Comparison of ENCODE assay signal across 29 mouse cellular contexts in genomic region chr15:68401726-68402125, GRCm38 (mm10).
A peak's percentile ranks its signal among the peaks of the same experiment; 100 is the strongest.
DNase-seq lines count a peak whose midpoint lies in the region; ATAC-seq and TF ChIP-seq lines count a peak whose summit lies in the region.
"Had no signal": no experiment of that assay in that cellular context is flagged by ENCODE, and none has a peak within 500 bp of the region (broad histone marks: within the 10 kb centered on the region; RNA-seq: fewer than 3 reads in every experiment).

No protein-coding gene starts in this region.

- no peaks in the 10 kb centered on the region for H3K36me3 ChIP-seq in heart, embryonic 15.5 days
- H3K36me3 ChIP-seq in lung, postnatal 0 days (ENCODE audit: insufficient read depth, low read length), result no peaks in the 10 kb centered on the region
- H3K36me3 ChIP-seq: G1E; hindbrain, embryonic 13.5 days; kidney, embryonic 15.5 days; limb, embryonic 12.5 days; liver, embryonic 15.5 days; midbrain, embryonic 10.5 days; midbrain, embryonic 15.5 days; neural tube, embryonic 12.5 days had no signal

- H3K4me1 ChIP-seq in heart, embryonic 15.5 days (replicated peaks), result peaks cover 6% of the 10 kb centered on the region
- H3K4me1 ChIP-seq in lung, postnatal 0 days (ENCODE audit: insufficient read depth, low read depth, low read length), result no peaks in the 10 kb centered on the region
- H3K4me1 ChIP-seq: hindbrain, embryonic 13.5 days; kidney, embryonic 15.5 days; limb, embryonic 12.5 days; liver, embryonic 15.5 days; midbrain, embryonic 10.5 days; midbrain, embryonic 15.5 days; neural tube, embryonic 12.5 days had no signal

- WGBS in heart, embryonic 15.5 days, result 33% methylated on average over 1 of the region's 1 CpGs
- WGBS in lung, postnatal 0 days, result 39% methylated on average over 1 of the region's 1 CpGs

- no peak overlapping the region for H3K4me3 ChIP-seq in heart, embryonic 15.5 days
- no peak overlapping the region for H3K4me3 ChIP-seq in lung, postnatal 0 days (ENCODE audit: low read depth, low read length)
- H3K4me3 ChIP-seq: heart, adult 2 months; hindbrain, embryonic 13.5 days; kidney, embryonic 15.5 days; limb, embryonic 12.5 days; liver, embryonic 15.5 days; midbrain, embryonic 10.5 days; midbrain, embryonic 15.5 days; neural tube, embryonic 12.5 days had no signal

- no peaks in the 10 kb centered on the region for H3K27me3 ChIP-seq in heart, embryonic 15.5 days
- no peaks in the 10 kb centered on the region for H3K27me3 ChIP-seq in lung, postnatal 0 days (replicated peaks; ENCODE audit: insufficient read depth, low read length)
- H3K27me3 ChIP-seq: hindbrain, embryonic 13.5 days; kidney, embryonic 15.5 days; limb, embryonic 12.5 days; liver, embryonic 15.5 days; midbrain, embryonic 15.5 days; neural tube, embryonic 12.5 days had no signal

- peak overlapping the region; percentile 65 for H3K27ac ChIP-seq in heart, embryonic 15.5 days
- no peak overlapping the region for H3K27ac ChIP-seq in lung, postnatal 0 days (ENCODE audit: low read length)
- H3K27ac ChIP-seq: heart, adult 2 months; hindbrain, embryonic 13.5 days; kidney, embryonic 15.5 days; limb, embryonic 12.5 days; liver, embryonic 15.5 days; midbrain, embryonic 10.5 days; midbrain, embryonic 15.5 days; neural tube, embryonic 12.5 days had no signal

- TF ChIP-seq EP300 in lung, postnatal 0 days (IDR thresholded peaks at IDR 0.05), result no peak

- no peak overlapping the region for H3K4me2 ChIP-seq in heart, embryonic 15.5 days
- no peak overlapping the region for H3K4me2 ChIP-seq in lung, postnatal 0 days (replicated peaks; ENCODE audit: low read depth, low read length)
- H3K4me2 ChIP-seq: hindbrain, embryonic 13.5 days; kidney, embryonic 15.5 days; limb, embryonic 12.5 days; liver, embryonic 15.5 days; midbrain, embryonic 15.5 days; neural tube, embryonic 12.5 days had no signal

- H3K9ac ChIP-seq in heart, embryonic 15.5 days, result no peak overlapping the region
- H3K9ac ChIP-seq in lung, postnatal 0 days (replicated peaks; ENCODE audit: low read depth), result no peak overlapping the region
- H3K9ac ChIP-seq: hindbrain, embryonic 13.5 days; kidney, embryonic 15.5 days; limb, embryonic 12.5 days; liver, embryonic 15.5 days; midbrain, embryonic 15.5 days; neural tube, embryonic 12.5 days had no signal

- no peak for DNase-seq in heart, postnatal 25 days (ENCODE audit: low spot score)
- peak; percentile 26 for DNase-seq in lung, postnatal 0 days (ENCODE audit: low spot score)
- no peak for DNase-seq in lung, postnatal 10 days
- peak; percentile 53 for DNase-seq in adipocyte (ENCODE audit: low spot score)
- no peak for DNase-seq in urinary bladder, adult 18-20 months (ENCODE audit: low spot score in 2 of 2)
- DNase-seq: adrenal gland, postnatal 25 days; cerebellum, adult 2 months; cerebellum, postnatal 14 days; heart, adult 2 months; heart, postnatal 4 days; kidney, adult 18-20 months; kidney, postnatal 25 days; lung, postnatal 14 days; right cerebral cortex, adult 18-20 months; spleen, adult 18-20 months; thymus, postnatal 14 days had no signal

- H3K9me3 ChIP-seq in heart, embryonic 15.5 days (replicated peaks), result no peaks in the 10 kb centered on the region
- no peaks in the 10 kb centered on the region for H3K9me3 ChIP-seq in lung, postnatal 0 days (ENCODE audit: low read length)
- H3K9me3 ChIP-seq: G1E; hindbrain, embryonic 13.5 days; kidney, embryonic 15.5 days; limb, embryonic 12.5 days; liver, embryonic 15.5 days; midbrain, embryonic 10.5 days; midbrain, embryonic 15.5 days; neural tube, embryonic 12.5 days had no signal

- ATAC-seq in heart, embryonic 15.5 days (replicated peaks; ENCODE audit: insufficient number of reproducible peaks, insufficient read depth, low FRiP score, low read depth), result no peak
- no peak for ATAC-seq in lung, postnatal 0 days
- ATAC-seq in erythroid progenitor cell, adult 5-6 weeks (replicated peaks; ENCODE audit: low FRiP score, poor library complexity, severe bottlenecking), result no peak
- no peak for ATAC-seq in cerebellum, adult (ENCODE audit: insufficient number of reproducible peaks, low FRiP score, low TSS enrichment)
- ATAC-seq: forebrain, embryonic 14.5 days; inflammation-experienced regulatory T-cells, adult 6 months; midbrain, embryonic 15.5 days had no signal

- no peak for TF ChIP-seq CTCF in lung, postnatal 0 days (IDR thresholded peaks at IDR 0.05)

- intact Hi-C loops in heart, postnatal 25 days (cut with DNase I), result no loop called here

Comparison
In these comparisons a context has a peak if more than half of its experiments do, and no peak if none do; other contexts are left out.
1. DNase-seq: peak in lung, postnatal 0 days (single experiment) and adipocyte (single experiment); none in heart, postnatal 25 days (single experiment), lung, postnatal 10 days (single experiment) and urinary bladder, adult 18-20 months (0 of 2).